Mouse (Mus musculus) CH12.LX (cell line): ENCODE results near the gene Actr2.
"Not testable (repeated sequence)": the region's sequence is repeated elsewhere in the genome, so short reads cannot be mapped to it uniquely, and the experiment has no call there.

Experiments
- CTCF ChIP-seq, 2 experiments: IDR thresholded peaks in 1 of 2; conservative IDR thresholded peaks in 1 of 2; 2 replicates each; pipeline ENCODE4 v1.5.1; 2011 to 2012; ENCODE audit warnings: low read depth in 2 of 2, low read length in 2 of 2, improper control_type of control experiment in 1 of 2, inconsistent platforms in 1 of 2, mild to moderate bottlenecking in 1 of 2, moderate library complexity in 1 of 2
- SMC3 ChIP-seq: IDR thresholded peaks from 2 replicates; pipeline ENCODE4 v1.6.1; 2011; ENCODE audit warnings: low read depth, low read length, improper control_type of control experiment

DNA sequence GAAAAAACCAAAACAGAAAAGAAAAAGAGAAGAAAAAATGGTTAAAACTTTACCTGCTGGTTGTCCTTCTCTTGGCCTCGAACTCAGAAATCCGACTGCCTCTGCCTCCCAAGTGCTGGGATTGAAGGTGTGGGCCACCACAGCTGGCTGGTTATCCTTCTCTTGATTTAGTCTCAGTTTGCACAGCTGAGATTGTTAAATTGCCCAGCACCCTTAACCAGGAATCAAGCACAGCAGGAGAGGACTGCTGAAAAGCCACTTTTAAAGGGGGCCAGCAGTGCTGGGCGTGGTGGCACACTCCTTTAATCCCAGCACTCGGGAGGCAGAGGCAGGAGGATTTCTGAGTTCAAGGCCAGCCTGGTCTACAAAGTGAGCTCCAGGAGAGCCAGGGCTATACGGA is 40.8 kb upstream of the Actr2 start:
- not testable (repeated sequence) for TF ChIP-seq CTCF (conservative IDR thresholded peaks at IDR 0.05 in 1 of 2, IDR thresholded peaks at IDR 0.05 in 1 of 2; ENCODE audit: low read depth in 2 of 2, low read length in 2 of 2); SMC3
